Mouse (Mus musculus) kidney, adult 18-20 months (tissue): ENCODE measurements around the gene Gzf1.
A peak's percentile ranks its signal among the peaks of the same experiment; 100 is the strongest.

Experiments
- DNase-seq: peaks from one replicate; pipeline ENCODE4 v3.0.0; 2021

Gzf1 gene

GRCm38 (mm10) chr2:148680775-148681291 is at the start of gene Gzf1:
Gene Gzf1, plus strand, starts transcription at chr2:148681023.
- peak; percentile 100 for DNase-seq

DNA sequence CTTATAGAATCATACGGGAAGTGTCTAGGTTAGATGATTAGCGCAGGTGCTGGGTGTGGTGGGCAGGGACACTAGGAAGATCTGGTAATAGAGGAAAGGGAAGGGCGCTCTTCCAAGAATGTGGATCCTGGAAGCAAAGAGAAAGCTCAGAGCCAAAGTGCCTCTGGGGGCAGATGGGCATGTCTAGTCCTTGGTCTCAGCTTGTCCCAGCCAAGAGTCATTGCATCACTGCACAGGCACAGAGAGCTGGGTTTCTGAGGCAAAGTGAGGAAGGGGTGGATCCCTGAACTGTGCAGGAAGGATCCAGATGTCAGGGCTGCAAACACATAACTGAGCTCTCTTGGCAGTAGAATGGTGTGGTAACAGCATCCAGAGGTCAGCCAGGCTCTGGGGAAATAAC is 49.2 kb upstream of the Gzf1 start:
- DNase-seq = no peak

DNA sequence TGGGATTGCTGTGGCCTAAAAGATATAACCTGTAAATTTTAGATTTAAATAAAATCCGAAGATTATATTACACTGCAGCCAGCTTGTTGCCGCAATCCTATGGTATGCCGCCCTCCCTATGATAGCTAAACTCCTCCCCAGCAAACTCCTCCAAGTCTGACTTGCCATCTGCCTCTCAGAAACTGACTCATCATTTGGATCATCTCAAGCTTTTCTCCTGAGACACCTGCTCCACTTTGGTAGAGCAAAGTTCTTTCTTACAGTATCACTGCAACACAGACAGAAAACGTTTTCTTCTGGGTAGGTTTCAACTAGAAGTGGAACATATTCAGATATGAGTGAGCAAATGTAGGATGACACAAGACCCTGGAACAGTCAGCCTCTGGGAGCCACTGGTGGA is 46.4 kb upstream of the Gzf1 start:
- no peak for DNase-seq

DNA sequence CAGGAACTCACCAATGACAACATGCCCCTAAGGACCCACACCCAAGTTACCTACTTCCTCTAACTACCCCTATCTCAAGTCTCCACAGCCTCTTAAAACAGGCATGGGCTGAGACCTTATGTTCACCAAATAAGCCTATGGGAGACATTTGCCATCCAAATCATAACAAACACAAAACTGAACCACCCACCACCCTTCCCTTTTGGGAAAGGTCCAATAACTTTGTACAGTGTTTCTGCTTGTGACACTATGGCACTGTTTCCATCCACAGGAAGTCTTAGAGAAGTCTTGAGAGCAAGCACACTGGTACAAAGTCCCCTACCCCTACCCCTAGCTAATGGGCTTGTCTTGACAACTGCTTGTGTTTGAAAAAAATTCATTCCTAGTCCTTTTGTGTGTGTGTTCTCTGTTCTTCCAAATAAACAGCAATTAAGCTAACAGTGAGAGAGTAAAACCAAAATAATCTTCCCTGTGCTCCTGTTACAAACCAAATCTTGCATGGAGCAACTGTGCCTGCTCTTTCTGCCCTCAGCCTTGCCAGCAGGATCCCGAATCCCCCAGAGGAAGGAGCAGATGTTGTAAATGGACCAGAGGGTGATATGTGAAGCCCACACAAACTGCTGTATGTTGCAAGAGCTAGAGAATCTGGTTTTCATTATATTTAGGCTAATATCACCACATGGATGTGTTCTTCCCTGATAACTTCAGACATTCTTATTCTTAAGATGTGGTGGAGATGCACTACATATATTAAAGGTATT is 38.0 kb upstream of the Gzf1 start:
- DNase-seq = no peak

DNA sequence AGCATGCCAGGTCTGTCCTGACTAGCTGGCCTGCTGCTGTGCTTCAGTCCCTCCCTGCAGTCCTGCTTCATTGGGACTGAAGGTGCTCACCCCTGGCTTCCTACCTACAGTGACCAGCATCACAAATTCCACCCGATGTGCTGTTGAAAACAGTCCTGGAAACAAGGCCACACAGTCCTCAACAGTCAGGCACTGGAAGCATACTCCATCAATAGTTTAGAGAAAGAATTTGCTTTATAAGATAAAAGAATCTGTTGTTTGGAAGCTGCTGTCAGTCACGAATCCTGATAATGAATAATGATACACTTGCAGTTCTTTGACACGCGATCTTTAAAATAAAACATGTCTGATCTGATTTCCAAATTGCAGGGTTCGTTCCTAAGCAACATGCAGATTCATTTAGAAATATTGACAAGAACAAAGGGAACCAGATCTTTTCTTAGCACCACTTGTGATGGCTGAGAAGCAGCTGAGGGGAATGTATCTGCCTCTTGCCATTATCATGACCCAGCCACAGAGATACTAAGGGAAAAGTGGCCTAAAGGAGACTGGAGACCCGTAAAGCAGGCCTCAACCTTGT is 36.3 kb upstream of the Gzf1 start:
- DNase-seq = no peak

DNA sequence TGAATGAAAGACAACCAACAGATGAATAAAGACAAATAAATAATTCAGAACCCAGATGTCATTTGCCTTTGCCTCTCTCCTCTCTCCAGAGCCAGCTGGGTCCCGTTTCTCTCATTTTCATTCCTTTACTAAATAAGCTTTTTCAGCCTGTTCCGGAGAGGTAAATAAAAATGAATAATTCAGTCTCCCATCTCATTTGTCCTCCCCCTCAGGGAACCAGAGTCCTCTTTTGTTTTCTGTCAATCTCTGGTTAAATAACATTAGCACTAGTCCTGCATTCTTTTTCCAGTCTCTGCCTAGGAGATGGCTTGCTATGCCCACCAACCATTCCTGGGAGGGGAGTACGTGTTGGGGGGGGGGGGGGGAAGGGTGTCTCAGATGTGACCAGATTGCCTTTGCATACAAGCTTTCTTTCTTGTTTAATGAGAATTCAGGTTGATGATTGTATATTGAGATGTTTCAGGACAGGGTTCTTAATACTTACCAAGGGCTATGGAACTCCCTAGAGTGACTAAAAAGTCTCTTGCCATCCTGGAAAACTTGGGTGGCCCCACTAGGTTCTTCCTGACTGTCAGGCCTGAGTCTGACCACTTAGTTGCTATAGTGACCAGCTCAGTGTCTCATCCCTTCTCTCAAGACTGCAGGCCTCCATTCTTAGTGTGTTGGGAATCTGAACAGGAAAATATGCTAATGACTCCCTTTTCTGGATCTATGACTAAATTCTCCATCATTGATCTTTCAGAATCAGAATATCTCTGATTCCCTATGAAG is 30.1 kb upstream of the Gzf1 start:
- DNase-seq = no peak

DNA sequence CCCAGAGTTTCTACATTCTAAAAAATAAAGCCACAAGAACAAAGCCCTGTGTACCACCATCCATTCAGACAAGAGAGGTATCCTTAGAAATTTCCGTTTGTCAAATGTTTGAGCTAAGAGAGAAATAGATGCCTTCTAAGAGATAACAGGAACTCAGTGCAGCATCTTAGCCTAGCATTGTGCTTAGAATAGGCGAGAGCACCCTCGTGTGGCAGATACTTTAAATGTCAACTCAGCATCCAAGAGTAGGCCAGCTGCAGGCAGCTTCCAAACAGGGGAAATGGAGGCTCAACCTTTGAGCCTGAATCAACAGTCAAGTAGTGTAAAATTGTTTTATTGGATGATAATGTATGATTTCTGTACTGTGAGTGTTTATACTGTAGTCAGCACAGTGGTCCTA is 25.9 kb upstream of the Gzf1 start:
- peak; percentile 65 for DNase-seq

DNA sequence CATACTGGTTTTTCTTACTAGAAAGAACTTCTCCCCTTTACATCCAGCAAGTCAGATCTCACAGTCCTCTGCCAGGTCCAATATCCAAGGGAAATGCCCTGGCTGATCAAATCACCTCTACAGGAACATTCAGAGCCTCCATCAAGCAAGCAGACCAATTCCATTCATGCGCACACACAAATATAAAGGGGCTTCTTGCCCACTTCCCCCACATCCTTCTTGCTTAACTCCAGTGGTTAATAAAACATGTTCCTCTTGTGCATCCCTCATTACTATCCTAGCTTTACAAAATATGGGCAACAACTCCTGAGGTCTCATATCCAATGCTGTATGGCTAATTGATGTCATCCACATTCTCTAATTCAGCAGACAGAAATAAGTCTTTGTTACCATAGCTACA is 17.4 kb upstream of the Gzf1 start:
- no peak for DNase-seq

DNA sequence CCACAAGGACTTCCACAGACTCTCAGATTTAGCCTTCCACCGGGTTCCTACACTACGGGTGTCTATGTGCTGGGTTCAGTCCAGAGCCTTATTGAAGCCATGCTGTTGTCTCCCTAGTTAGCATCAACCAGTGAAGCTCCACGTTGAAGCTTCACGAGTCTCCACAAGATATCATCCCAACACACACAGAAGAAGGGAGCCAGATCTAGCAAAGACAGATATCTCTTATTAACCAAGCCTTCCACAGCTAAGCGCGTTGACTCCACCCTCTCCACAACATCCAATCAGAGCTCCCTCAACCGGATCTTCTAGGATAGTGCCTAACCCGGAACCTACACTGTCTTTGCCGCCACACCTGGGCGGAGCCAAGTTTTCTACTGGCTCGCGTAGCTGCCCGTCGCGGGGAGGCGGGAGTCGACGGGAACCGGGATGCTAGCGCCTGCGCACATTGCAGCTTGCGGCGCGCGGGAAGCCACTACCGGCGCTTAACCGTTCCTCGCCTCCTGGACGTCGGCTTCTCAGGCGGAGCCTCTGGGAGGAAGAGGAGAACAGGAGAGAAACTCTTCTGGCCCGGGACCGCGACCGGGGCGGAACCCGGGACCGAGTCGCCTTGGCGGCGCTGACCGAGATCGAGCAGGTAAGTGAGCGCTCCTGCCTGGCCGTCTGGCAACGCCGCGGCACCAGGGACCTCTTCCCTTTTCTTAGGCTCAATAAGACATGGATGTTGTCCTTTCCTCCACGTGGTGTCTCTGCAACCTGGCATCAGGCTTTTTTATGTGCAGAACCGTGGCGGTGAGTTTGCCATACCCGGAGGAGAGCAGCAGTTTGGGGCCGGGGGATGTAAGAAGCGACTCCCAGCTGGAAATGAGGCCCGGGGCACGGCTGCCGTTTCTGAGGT is 8.4 kb upstream of the Gzf1 start, which contains the start of gene Nxt1:
TSS of gene Nxt1 (plus strand) at position 403 of the 898 bp plus-strand sequence.
- peak; percentile 100 for DNase-seq

DNA sequence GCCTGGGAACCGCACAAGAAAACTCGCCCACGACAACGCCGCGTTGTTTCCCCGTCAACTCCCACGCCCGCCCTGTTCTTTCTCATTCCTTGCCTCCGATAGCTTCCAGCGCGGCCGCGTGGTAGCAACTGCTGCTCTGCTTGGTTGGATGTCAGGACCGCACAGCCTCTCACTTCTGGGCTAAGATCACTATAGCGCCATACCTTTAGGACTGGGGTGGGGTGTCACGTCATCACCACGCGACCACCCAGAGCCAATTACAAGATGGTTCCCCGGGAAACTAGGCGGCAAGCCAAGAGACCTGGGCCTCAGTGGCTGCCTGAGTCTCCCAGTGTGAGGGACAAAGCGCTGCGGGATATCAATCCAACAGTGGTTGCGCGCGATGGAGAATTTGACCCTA is 3.0 kb upstream of the Gzf1 start:
- DNase-seq = peak; percentile 55

- DNase-seq = peak; percentile 63
Measured at GRCm38 (mm10) chr2:148679346-148679745, 1.5 kb upstream of the Gzf1 start.

DNA sequence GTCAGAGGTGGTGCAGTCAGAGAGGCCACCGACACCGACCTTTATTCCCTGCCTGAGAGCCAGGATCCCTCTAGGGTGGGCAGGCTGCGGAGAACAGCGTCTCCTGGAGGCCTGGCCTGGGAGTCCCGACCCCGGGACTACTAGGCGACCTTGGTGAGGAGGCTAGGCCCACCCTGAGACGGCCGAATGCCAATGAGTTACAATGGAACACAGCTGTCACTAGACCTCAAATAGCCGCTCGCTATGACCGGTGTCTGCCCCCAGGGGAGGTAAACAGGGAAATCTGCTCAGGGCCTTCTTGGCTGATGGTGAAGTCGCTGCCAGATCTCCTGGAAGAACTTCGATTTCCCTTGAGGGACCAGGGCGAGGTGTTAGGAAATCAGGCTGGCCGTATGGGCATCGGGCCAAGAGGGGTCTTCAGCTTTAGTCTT is 653 bp downstream of the Gzf1 start:
- peak; percentile 58 for DNase-seq

DNA sequence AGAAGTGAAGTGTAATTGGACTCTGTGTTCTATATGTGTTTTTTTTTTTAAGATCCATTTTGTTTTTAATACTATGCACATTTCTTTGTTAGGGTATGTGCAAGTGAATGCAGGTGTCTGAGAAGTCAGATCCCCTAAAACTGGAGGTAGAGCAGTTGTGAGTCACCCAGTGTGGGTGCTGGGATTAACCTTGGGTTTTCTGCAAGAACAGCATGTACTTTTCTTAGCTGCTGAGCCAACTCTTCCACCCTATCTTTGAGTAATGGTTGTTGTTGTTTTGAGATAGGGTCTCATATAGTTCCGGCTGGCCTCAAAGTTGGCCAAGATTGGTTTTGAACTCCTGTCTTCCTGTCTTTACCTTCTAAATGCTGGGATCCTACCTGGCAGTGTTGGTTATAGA is 2.2 kb downstream of the Gzf1 start:
- no peak for DNase-seq

- DNase-seq = no peak
Measured at GRCm38 (mm10) chr2:148684972-148685371, 4.1 kb downstream of the Gzf1 start.

DNA sequence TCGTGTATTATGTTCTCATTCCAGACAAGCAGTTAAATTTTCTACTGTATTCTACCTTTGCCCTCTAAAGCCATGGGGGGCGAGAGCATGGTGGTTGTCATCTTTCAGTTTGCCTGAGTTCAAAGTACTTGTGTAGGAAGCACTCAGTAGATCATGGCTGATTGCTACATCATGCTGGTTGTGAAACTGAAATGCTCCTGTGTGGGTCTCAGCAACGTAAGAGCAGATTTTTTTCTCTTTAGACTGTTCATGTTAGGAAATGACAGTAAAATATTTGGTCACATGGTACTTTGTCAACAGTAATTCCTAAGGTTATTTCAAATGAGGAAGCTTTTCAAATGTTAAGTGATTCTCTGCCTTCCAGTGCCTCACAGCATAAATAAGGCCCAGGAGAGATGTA is 4.9 kb downstream of the Gzf1 start:
- no peak for DNase-seq

DNA sequence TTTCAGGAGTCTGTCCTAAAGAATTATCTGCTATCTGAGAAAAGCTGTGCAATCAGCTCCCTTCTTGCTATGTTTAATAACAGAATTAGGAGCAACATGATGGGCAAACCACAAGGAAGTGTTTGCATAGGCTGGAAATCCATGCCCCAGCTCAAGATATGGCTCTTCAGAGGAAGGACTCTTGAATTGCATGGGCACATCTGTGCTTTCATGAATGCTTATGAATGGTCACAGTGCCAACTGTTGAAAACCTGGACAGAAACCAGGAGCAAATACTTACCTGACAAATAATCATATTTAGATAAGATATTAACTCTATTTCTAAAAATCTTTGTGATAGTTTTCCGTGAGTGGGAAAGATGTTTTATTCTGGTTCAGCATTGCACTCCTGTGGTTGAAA is 6.0 kb downstream of the Gzf1 start:
- no peak for DNase-seq

DNA sequence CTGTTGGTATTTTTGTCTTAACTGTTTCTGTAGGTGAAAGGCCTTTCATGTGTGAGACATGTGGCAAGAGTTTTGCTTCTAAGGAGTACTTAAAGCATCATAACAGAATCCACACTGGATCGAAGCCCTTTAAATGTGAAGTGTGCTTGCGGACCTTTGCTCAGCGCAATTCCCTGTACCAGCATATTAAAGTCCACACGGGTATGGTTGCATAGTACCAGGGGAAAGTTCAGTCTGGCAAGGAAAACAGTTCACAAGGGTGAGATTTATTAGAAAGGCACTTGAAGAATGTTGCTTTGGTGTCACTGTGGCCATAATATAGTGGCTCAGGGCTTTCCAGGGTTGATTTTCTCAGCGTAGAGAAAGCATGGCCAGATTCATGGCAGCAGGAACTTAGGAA is 7.1 kb downstream of the Gzf1 start:
- DNase-seq = peak; percentile 43

DNA sequence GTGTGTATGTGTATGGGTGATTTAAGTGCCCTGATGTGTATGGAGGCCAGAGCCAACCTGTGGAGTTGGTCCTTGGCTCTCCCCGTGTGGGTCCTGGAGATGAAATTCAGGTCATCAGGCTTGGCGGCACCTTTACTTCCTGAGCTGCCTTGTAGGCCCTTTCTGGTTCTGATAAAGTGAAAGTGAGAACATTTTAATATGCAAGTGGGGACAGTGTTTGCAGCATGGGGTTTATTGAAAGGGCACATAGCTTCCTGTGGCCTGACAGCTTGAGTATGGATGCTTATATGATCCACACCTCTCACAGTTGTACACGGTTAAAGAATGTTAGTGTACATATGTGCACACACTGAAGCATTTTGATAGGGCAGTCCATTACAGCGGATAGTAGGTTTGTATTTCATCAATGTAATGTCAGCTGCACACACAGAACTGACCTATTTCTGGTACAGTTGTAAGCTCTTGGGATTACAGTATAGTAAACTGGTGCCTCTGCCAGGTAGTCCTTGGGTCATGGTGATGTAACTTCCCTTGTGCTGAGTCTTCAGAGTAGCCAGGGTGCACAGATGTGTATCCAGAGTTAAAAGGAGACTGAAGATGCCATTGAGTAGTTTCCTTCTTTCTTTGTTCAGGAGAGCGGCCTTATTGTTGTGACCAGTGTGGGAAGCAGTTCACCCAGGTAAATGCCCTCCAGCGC is 8.8 kb downstream of the Gzf1 start:
- DNase-seq = no peak

GRCm38 (mm10) chr2:148690291-148690690 is 9.5 kb downstream of the Gzf1 start:
- no peak for DNase-seq

DNA sequence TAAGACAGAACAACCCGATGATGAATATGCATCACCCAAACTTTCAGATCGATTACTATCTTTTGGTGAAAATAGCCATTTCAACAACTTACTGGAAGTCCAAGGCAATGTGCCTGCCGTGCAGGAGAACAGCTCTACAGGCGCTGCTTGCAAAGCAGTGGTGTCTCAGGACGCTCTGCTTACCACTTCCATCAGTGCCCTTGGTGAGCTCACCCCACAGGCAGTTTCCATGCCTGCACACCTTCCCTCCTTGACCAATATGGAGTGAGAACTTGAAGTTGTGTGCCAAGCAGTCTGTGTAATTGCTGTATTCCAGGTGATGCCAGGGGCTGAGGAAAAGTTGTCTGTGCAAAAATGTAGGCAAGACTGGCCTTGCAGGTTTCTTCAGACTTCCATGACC is 10.0 kb downstream of the Gzf1 start:
- no peak for DNase-seq

- DNase-seq = no peak
Measured at GRCm38 (mm10) chr2:148698571-148698970, 17.7 kb downstream of the Gzf1 start.
